21 mouse cellular contexts compared by ENCODE assay signal in genomic region chr2:163742656-163743055, GRCm38 (mm10).
"Had no signal": no experiment of that assay in that cellular context is flagged by ENCODE, and none has a peak within 500 bp of the region (broad histone marks: within the 10 kb centered on the region; RNA-seq: fewer than 3 reads in every experiment).

No protein-coding gene starts in this region.

- H3K9ac ChIP-seq: limb, embryonic 12.5 days; limb, embryonic 13.5 days; limb, embryonic 15.5 days; liver, embryonic 12.5 days; liver, embryonic 13.5 days; liver, embryonic 14.5 days; liver, embryonic 15.5 days; liver, postnatal 0 days; lung, embryonic 14.5 days; lung, embryonic 15.5 days; midbrain, embryonic 12.5 days; midbrain, embryonic 13.5 days; midbrain, embryonic 15.5 days had no signal

- H3K9me3 ChIP-seq: limb, embryonic 10.5 days; limb, embryonic 12.5 days; limb, embryonic 13.5 days; limb, embryonic 15.5 days; liver, embryonic 12.5 days; liver, embryonic 13.5 days; liver, embryonic 15.5 days; lung, embryonic 15.5 days; megakaryocyte, embryonic 14.5 days; midbrain, embryonic 10.5 days; midbrain, embryonic 12.5 days; midbrain, embryonic 13.5 days; midbrain, embryonic 15.5 days had no signal

- DNase-seq: left cerebral cortex, postnatal 4 days; liver, embryonic 13.5 days; liver, postnatal 0 days; lung, adult 2 months; midbrain, embryonic 14.5 days had no signal

- H3K27me3 ChIP-seq: limb, embryonic 15.5 days; liver, embryonic 12.5 days; liver, embryonic 13.5 days; megakaryocyte, embryonic 14.5 days; midbrain, embryonic 13.5 days; midbrain, embryonic 15.5 days had no signal

- H3K27ac ChIP-seq: limb, embryonic 10.5 days; limb, embryonic 12.5 days; limb, embryonic 13.5 days; limb, embryonic 15.5 days; liver, embryonic 12.5 days; liver, embryonic 13.5 days; liver, embryonic 14.5 days; liver, embryonic 15.5 days; lung, embryonic 15.5 days; macrophage; midbrain, embryonic 10.5 days; midbrain, embryonic 12.5 days; midbrain, embryonic 13.5 days; midbrain, embryonic 15.5 days had no signal

- H3K4me3 ChIP-seq: limb, embryonic 10.5 days; limb, embryonic 12.5 days; limb, embryonic 13.5 days; limb, embryonic 15.5 days; liver, embryonic 12.5 days; liver, embryonic 13.5 days; liver, embryonic 15.5 days; lung, embryonic 15.5 days; midbrain, embryonic 10.5 days; midbrain, embryonic 12.5 days; midbrain, embryonic 13.5 days; midbrain, embryonic 15.5 days; myocyte had no signal

- H3K36me3 ChIP-seq: limb, embryonic 10.5 days; limb, embryonic 12.5 days; limb, embryonic 13.5 days; limb, embryonic 15.5 days; liver, embryonic 12.5 days; liver, embryonic 13.5 days; liver, embryonic 15.5 days; lung, embryonic 15.5 days; midbrain, embryonic 10.5 days; midbrain, embryonic 12.5 days; midbrain, embryonic 13.5 days; midbrain, embryonic 15.5 days had no signal

- H3K4me1 ChIP-seq: limb, embryonic 13.5 days; limb, embryonic 15.5 days; midbrain, embryonic 12.5 days; midbrain, embryonic 13.5 days; midbrain, embryonic 15.5 days had no signal
